ENCODE assay signal across 15 mouse cellular contexts in genomic region chr3:108782364-108782895, GRCm38 (mm10). TPM values are rescaled to one million over a fixed set of nuclear protein-coding genes. Genes with fewer than 3 reads are reported as not detected.
A peak's percentile ranks its signal among the peaks of the same experiment; 100 is the strongest.
DNase-seq lines count a peak whose midpoint lies in the region; ATAC-seq and TF ChIP-seq lines count a peak whose summit lies in the region.
"Had no signal": no experiment of that assay in that cellular context is flagged by ENCODE, and none has a peak within 500 bp of the region (broad histone marks: within the 10 kb centered on the region; RNA-seq: fewer than 3 reads in every experiment).

No protein-coding gene starts in this region.

- DNase-seq in kidney, adult 11 months, result no peak
- peak; percentile 30 for DNase-seq in lung, postnatal 10 days
- DNase-seq in lung, postnatal 4 days, result no peak
- no peak for DNase-seq in right cerebral cortex, postnatal 4 days
- DNase-seq: cerebellum, adult 8-10 months; kidney, postnatal 14 days had no signal

- H3K9me3 ChIP-seq in kidney, embryonic 14.5 days (ENCODE audit: control insufficient read depth, low read length), result no peaks in the 10 kb centered on the region
- H3K9me3 ChIP-seq in intestine, postnatal 0 days (ENCODE audit: control insufficient read depth), result 0 out of 2 replicates have a peak, but pooled peaks cover 3% of the 10 kb centered on the region
- 0 out of 2 replicates have a peak, but pooled peaks cover 3% of the 10 kb centered on the region for H3K9me3 ChIP-seq in midbrain, embryonic 16.5 days (replicated peaks; ENCODE audit: control insufficient read depth, low read length, poor library complexity, severe bottlenecking)
- H3K9me3 ChIP-seq: liver, embryonic 15.5 days had no signal

- peak overlapping the region; percentile 30; the same call in 1 of the 2 replicates for H3K27ac ChIP-seq in kidney, embryonic 14.5 days (ENCODE audit: low read depth, low read length)
- peak overlapping the region; percentile 28; the same call in 1 of the 2 replicates for H3K27ac ChIP-seq in intestine, postnatal 0 days (ENCODE audit: low read depth, low read length)
- no peak overlapping the region for H3K27ac ChIP-seq in midbrain, embryonic 16.5 days (ENCODE audit: low read length)
- H3K27ac ChIP-seq: forebrain, embryonic 12.5 days; hindbrain, embryonic 14.5 days; liver, embryonic 15.5 days had no signal

- 53% methylated on average over 6 of the region's 6 CpGs for WGBS in kidney, embryonic 14.5 days
- WGBS in intestine, postnatal 0 days, result 31% methylated on average over 6 of the region's 6 CpGs
- WGBS in midbrain, embryonic 16.5 days, result 79% methylated on average over 6 of the region's 6 CpGs

- H3K27me3 ChIP-seq in kidney, embryonic 14.5 days (ENCODE audit: control insufficient read depth, insufficient read depth, low read length), result no peaks in the 10 kb centered on the region
- no peaks in the 10 kb centered on the region for H3K27me3 ChIP-seq in intestine, postnatal 0 days (replicated peaks; ENCODE audit: control insufficient read depth, insufficient read depth, low read length)
- no peaks in the 10 kb centered on the region for H3K27me3 ChIP-seq in midbrain, embryonic 16.5 days (ENCODE audit: control insufficient read depth, insufficient read depth, low read depth, low read length)
- H3K27me3 ChIP-seq: CH12.LX; forebrain, embryonic 12.5 days; Patski had no signal

- no peak overlapping the region for H3K4me2 ChIP-seq in kidney, embryonic 14.5 days (replicated peaks; ENCODE audit: low read depth, low read length)
- no peak overlapping the region for H3K4me2 ChIP-seq in intestine, postnatal 0 days (replicated peaks; ENCODE audit: low read depth)
- no peak overlapping the region for H3K4me2 ChIP-seq in midbrain, embryonic 16.5 days (ENCODE audit: low read length)
- H3K4me2 ChIP-seq: forebrain, embryonic 12.5 days; hindbrain, embryonic 14.5 days; liver, embryonic 15.5 days; midbrain, embryonic 11.5 days had no signal

- no peak for ATAC-seq in kidney, embryonic 14.5 days (ENCODE audit: low FRiP score, low TSS enrichment)
- ATAC-seq in intestine, postnatal 0 days, result no peak
- no peak for ATAC-seq in midbrain, embryonic 16.5 days

- TF ChIP-seq CTCF in intestine, postnatal 0 days (IDR thresholded peaks at IDR 0.05; ENCODE audit: low read depth), result no peak

- no peaks in the 10 kb centered on the region for H3K36me3 ChIP-seq in kidney, embryonic 14.5 days (ENCODE audit: control insufficient read depth, insufficient read depth, low read length)
- H3K36me3 ChIP-seq in intestine, postnatal 0 days (ENCODE audit: control insufficient read depth, insufficient read depth), result no peaks in the 10 kb centered on the region
- H3K36me3 ChIP-seq in midbrain, embryonic 16.5 days (ENCODE audit: control insufficient read depth, insufficient read depth, low read length), result no peaks in the 10 kb centered on the region
- H3K36me3 ChIP-seq: forebrain, embryonic 12.5 days; liver, embryonic 15.5 days had no signal

- no peak overlapping the region for H3K9ac ChIP-seq in kidney, embryonic 14.5 days (ENCODE audit: low read depth, low read length)
- H3K9ac ChIP-seq in intestine, postnatal 0 days (ENCODE audit: low read depth, low read length), result no peak overlapping the region
- H3K9ac ChIP-seq in midbrain, embryonic 16.5 days (ENCODE audit: low read depth, low read length), result no peak overlapping the region
- H3K9ac ChIP-seq: forebrain, embryonic 12.5 days; hindbrain, embryonic 14.5 days; liver, embryonic 15.5 days had no signal

- no peaks in the 10 kb centered on the region for H3K4me1 ChIP-seq in kidney, embryonic 14.5 days (ENCODE audit: control insufficient read depth, insufficient read depth, low read length)
- H3K4me1 ChIP-seq in intestine, postnatal 0 days (replicated peaks; ENCODE audit: control insufficient read depth, insufficient read depth, low read length), result no peaks in the 10 kb centered on the region
- H3K4me1 ChIP-seq in midbrain, embryonic 16.5 days (ENCODE audit: control insufficient read depth, insufficient read depth, low read length), result peaks cover 8% of the 10 kb centered on the region
- H3K4me1 ChIP-seq: liver, embryonic 15.5 days had no signal

- no peak overlapping the region for H3K4me3 ChIP-seq in kidney, embryonic 14.5 days (ENCODE audit: low read length)
- no peak overlapping the region for H3K4me3 ChIP-seq in intestine, postnatal 0 days (ENCODE audit: low read depth, low read length)
- no peak overlapping the region for H3K4me3 ChIP-seq in midbrain, embryonic 16.5 days (ENCODE audit: low read depth, low read length)
- H3K4me3 ChIP-seq: forebrain, embryonic 12.5 days; liver, embryonic 15.5 days had no signal

RNA-seq across cellular contexts. Expression of gene Aknad1, which starts 43.0 kb away (rescaled TPM):
- polyA plus RNA-seq in kidney, embryonic 14.5 days (2014; fragmentation: Nextera tagmentation; extraction: Ambion mirVana), result 0.14 TPM in 1 of 2 replicates, not detected in the other
- 0.14 and 0.16 TPM in 2 replicates for polyA plus RNA-seq in intestine, postnatal 0 days (2015; fragmentation: Nextera tagmentation; extraction: Ambion mirVana)
- polyA plus RNA-seq in midbrain, embryonic 16.5 days (2015; fragmentation: Nextera tagmentation; extraction: Ambion mirVana), result not detected in 2 replicates
- polyA plus RNA-seq: forebrain, embryonic 12.5 days; hindbrain, embryonic 14.5 days; midbrain, embryonic 11.5 days; Patski had no signal

RNA-seq across cellular contexts. Expression of gene Stxbp3, which starts 57.9 kb away (rescaled TPM):
- polyA plus RNA-seq in kidney, embryonic 14.5 days (2014; fragmentation: Nextera tagmentation; extraction: Ambion mirVana), result 27.5 and 32.1 TPM in 2 replicates
- polyA plus RNA-seq in intestine, postnatal 0 days (2015; fragmentation: Nextera tagmentation; extraction: Ambion mirVana), result 40.5 and 48.6 TPM in 2 replicates
- polyA plus RNA-seq in midbrain, embryonic 16.5 days (2015; fragmentation: Nextera tagmentation; extraction: Ambion mirVana), result 16.2 and 16.9 TPM in 2 replicates
